ENCODE assay signal across 26 mouse cellular contexts in the genomic region with DNA sequence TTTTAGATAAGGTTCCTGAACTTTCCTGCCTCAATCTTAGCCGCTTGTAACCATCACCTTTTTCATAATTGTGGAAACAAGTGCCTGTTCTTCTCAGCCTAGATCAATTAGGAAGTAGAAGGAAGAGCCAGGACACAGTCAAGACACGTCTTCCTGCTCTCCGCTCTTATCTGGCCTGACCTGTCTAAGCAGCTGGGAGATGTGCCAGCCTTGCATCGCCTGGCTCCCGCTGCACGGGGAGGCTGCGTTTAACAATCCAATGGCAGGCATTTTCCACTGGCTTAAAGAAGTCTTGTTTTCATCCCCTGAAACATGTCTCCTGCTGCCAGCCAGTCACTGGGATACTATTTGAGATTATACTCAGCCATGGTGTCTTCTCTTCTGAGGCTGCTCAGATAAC.
A peak's percentile ranks its signal among the peaks of the same experiment; 100 is the strongest.
DNase-seq lines count a peak whose midpoint lies in the region; ATAC-seq and TF ChIP-seq lines count a peak whose summit lies in the region.
"Had no signal": no experiment of that assay in that cellular context is flagged by ENCODE, and none has a peak within 500 bp of the region (broad histone marks: within the 10 kb centered on the region; RNA-seq: fewer than 3 reads in every experiment).

No protein-coding gene starts in this region.

- H3K9me3 ChIP-seq in heart, embryonic 12.5 days (replicated peaks) = peaks cover 4% of the 10 kb centered on the region
- H3K9me3 ChIP-seq in hindbrain, postnatal 0 days (ENCODE audit: low read length) = no peaks in the 10 kb centered on the region
- no peaks in the 10 kb centered on the region for H3K9me3 ChIP-seq in hindbrain, embryonic 16.5 days (ENCODE audit: control insufficient read depth, low read length)
- peaks cover 1% of the 10 kb centered on the region; the same call in 1 of the 2 replicates for H3K9me3 ChIP-seq in heart, postnatal 0 days (replicated peaks; ENCODE audit: control insufficient read depth, low read length)
- H3K9me3 ChIP-seq in kidney, embryonic 14.5 days (ENCODE audit: control insufficient read depth, low read length) = no peaks in the 10 kb centered on the region
- H3K9me3 ChIP-seq: embryonic facial prominence, embryonic 10.5 days; limb, embryonic 10.5 days; liver, embryonic 15.5 days; stomach, embryonic 15.5 days had no signal

- no peak overlapping the region for H3K4me2 ChIP-seq in heart, embryonic 12.5 days
- no peak overlapping the region for H3K4me2 ChIP-seq in hindbrain, postnatal 0 days (ENCODE audit: low read depth, low read length)
- no peak overlapping the region for H3K4me2 ChIP-seq in hindbrain, embryonic 16.5 days (ENCODE audit: low read length)
- H3K4me2 ChIP-seq in heart, postnatal 0 days (ENCODE audit: low read depth, low read length) = no peak overlapping the region
- H3K4me2 ChIP-seq in kidney, embryonic 14.5 days (replicated peaks; ENCODE audit: low read depth, low read length) = no peak overlapping the region
- H3K4me2 ChIP-seq: hindbrain, embryonic 12.5 days; liver, embryonic 15.5 days; stomach, embryonic 15.5 days had no signal

- WGBS in heart, embryonic 12.5 days = 34% methylated on average over 7 of the region's 7 CpGs
- WGBS in hindbrain, postnatal 0 days = 43% methylated on average over 7 of the region's 7 CpGs
- WGBS in hindbrain, embryonic 16.5 days = 64% methylated on average over 7 of the region's 7 CpGs
- 12% methylated on average over 7 of the region's 7 CpGs for WGBS in heart, postnatal 0 days
- 81% methylated on average over 7 of the region's 7 CpGs for WGBS in kidney, embryonic 14.5 days

- peaks cover 10% of the 10 kb centered on the region for H3K4me1 ChIP-seq in heart, embryonic 12.5 days (replicated peaks)
- H3K4me1 ChIP-seq in hindbrain, postnatal 0 days (ENCODE audit: insufficient read depth, low read length) = no peaks in the 10 kb centered on the region
- H3K4me1 ChIP-seq in hindbrain, embryonic 16.5 days (ENCODE audit: control insufficient read depth, insufficient read depth, low read depth, low read length) = no peaks in the 10 kb centered on the region
- no peaks in the 10 kb centered on the region for H3K4me1 ChIP-seq in heart, postnatal 0 days (ENCODE audit: control insufficient read depth, insufficient read depth)
- H3K4me1 ChIP-seq in kidney, embryonic 14.5 days (ENCODE audit: control insufficient read depth, insufficient read depth, low read length) = no peaks in the 10 kb centered on the region
- H3K4me1 ChIP-seq: embryonic facial prominence, embryonic 10.5 days; forebrain, embryonic 10.5 days; hindbrain, embryonic 12.5 days; limb, embryonic 10.5 days; liver, embryonic 15.5 days; midbrain, embryonic 10.5 days; stomach, embryonic 15.5 days had no signal

- peak; percentile 54 for DNase-seq in heart, adult 11 months
- DNase-seq in hindbrain, postnatal 0 days (ENCODE audit: low spot score) = peak; percentile 23
- peak; percentile 57 for DNase-seq in MN1 (ENCODE audit: low spot score)
- DNase-seq in heart, postnatal 0 days (ENCODE audit: low spot score) = peak; percentile 33
- DNase-seq: adrenal gland, postnatal 36 days; cerebellum, adult 18-20 months; gastrocnemius, postnatal 10 days; kidney, adult 18-20 months; kidney, postnatal 10 days; liver; thymus, adult 2 months had no signal

- no peak overlapping the region for H3K4me3 ChIP-seq in heart, embryonic 12.5 days
- H3K4me3 ChIP-seq in hindbrain, postnatal 0 days (ENCODE audit: low read length) = no peak overlapping the region
- H3K4me3 ChIP-seq in hindbrain, embryonic 16.5 days (ENCODE audit: low read length) = no peak overlapping the region
- H3K4me3 ChIP-seq in heart, postnatal 0 days (ENCODE audit: low read depth, low read length) = no peak overlapping the region
- H3K4me3 ChIP-seq in kidney, embryonic 14.5 days (ENCODE audit: low read length) = no peak overlapping the region
- H3K4me3 ChIP-seq: embryonic facial prominence, embryonic 10.5 days; forebrain, embryonic 10.5 days; hindbrain, embryonic 12.5 days; left cerebral cortex, adult 2 months; limb, embryonic 10.5 days; liver, embryonic 15.5 days; midbrain, embryonic 10.5 days; stomach, embryonic 15.5 days had no signal

- H3K9ac ChIP-seq in heart, embryonic 12.5 days = no peak overlapping the region
- H3K9ac ChIP-seq in hindbrain, postnatal 0 days (replicated peaks; ENCODE audit: low read length) = no peak overlapping the region
- no peak overlapping the region for H3K9ac ChIP-seq in hindbrain, embryonic 16.5 days (ENCODE audit: low read depth, low read length)
- H3K9ac ChIP-seq in heart, postnatal 0 days (replicated peaks; ENCODE audit: low read depth, low read length) = no peak overlapping the region
- H3K9ac ChIP-seq in kidney, embryonic 14.5 days (ENCODE audit: low read depth, low read length) = no peak overlapping the region
- H3K9ac ChIP-seq: hindbrain, embryonic 12.5 days; liver, embryonic 15.5 days; stomach, embryonic 15.5 days had no signal

- TF ChIP-seq EP300 in heart, postnatal 0 days (IDR thresholded peaks at IDR 0.05; ENCODE audit: low read depth) = no peak

- no peak for ATAC-seq in heart, embryonic 12.5 days (ENCODE audit: insufficient number of reproducible peaks, low FRiP score)
- no peak for ATAC-seq in hindbrain, postnatal 0 days
- no peak for ATAC-seq in hindbrain, embryonic 16.5 days
- ATAC-seq in heart, postnatal 0 days (ENCODE audit: insufficient read depth, low read depth) = no peak
- no peak for ATAC-seq in kidney, embryonic 14.5 days (ENCODE audit: low FRiP score, low TSS enrichment)
- ATAC-seq: forebrain, embryonic 16.5 days; inflammation-experienced regulatory T-cells, adult 6 months; Patski had no signal

- H3K27ac ChIP-seq in heart, embryonic 12.5 days (ENCODE audit: poor library complexity, severe bottlenecking) = no peak overlapping the region
- H3K27ac ChIP-seq in hindbrain, postnatal 0 days = no peak overlapping the region
- H3K27ac ChIP-seq in hindbrain, embryonic 16.5 days (ENCODE audit: low read depth, low read length) = no peak overlapping the region
- H3K27ac ChIP-seq in heart, postnatal 0 days (ENCODE audit: low read depth) = no peak overlapping the region
- no peak overlapping the region for H3K27ac ChIP-seq in kidney, embryonic 14.5 days (ENCODE audit: low read depth, low read length)
- H3K27ac ChIP-seq: embryonic facial prominence, embryonic 10.5 days; forebrain, embryonic 10.5 days; hindbrain, embryonic 12.5 days; left cerebral cortex, adult 2 months; limb, embryonic 10.5 days; liver, embryonic 15.5 days; macrophage; midbrain, embryonic 10.5 days; stomach, embryonic 15.5 days had no signal

- no peaks in the 10 kb centered on the region for H3K36me3 ChIP-seq in heart, embryonic 12.5 days
- H3K36me3 ChIP-seq in hindbrain, postnatal 0 days (ENCODE audit: insufficient read depth, low read length) = no peaks in the 10 kb centered on the region
- H3K36me3 ChIP-seq in hindbrain, embryonic 16.5 days (ENCODE audit: control insufficient read depth, insufficient read depth, low read length) = no peaks in the 10 kb centered on the region
- no peaks in the 10 kb centered on the region for H3K36me3 ChIP-seq in heart, postnatal 0 days (replicated peaks; ENCODE audit: control insufficient read depth, insufficient read depth, low read length)
- H3K36me3 ChIP-seq in kidney, embryonic 14.5 days (ENCODE audit: control insufficient read depth, insufficient read depth, low read length) = no peaks in the 10 kb centered on the region
- H3K36me3 ChIP-seq: embryonic facial prominence, embryonic 10.5 days; forebrain, embryonic 10.5 days; hindbrain, embryonic 12.5 days; limb, embryonic 10.5 days; liver, embryonic 15.5 days; midbrain, embryonic 10.5 days; stomach, embryonic 15.5 days had no signal

- no peak for TF ChIP-seq CTCF in hindbrain, postnatal 0 days (IDR thresholded peaks at IDR 0.05; ENCODE audit: low read depth)
- no peak for TF ChIP-seq CTCF in heart, postnatal 0 days (IDR thresholded peaks at IDR 0.05; ENCODE audit: low read depth)

- H3K27me3 ChIP-seq in heart, embryonic 12.5 days (replicated peaks) = no peaks in the 10 kb centered on the region
- no peaks in the 10 kb centered on the region for H3K27me3 ChIP-seq in hindbrain, postnatal 0 days (ENCODE audit: insufficient read depth, low read length)
- no peaks in the 10 kb centered on the region for H3K27me3 ChIP-seq in hindbrain, embryonic 16.5 days (replicated peaks; ENCODE audit: control insufficient read depth, insufficient read depth, low read length)
- no peaks in the 10 kb centered on the region for H3K27me3 ChIP-seq in heart, postnatal 0 days (ENCODE audit: control insufficient read depth, insufficient read depth, low read length)
- H3K27me3 ChIP-seq in kidney, embryonic 14.5 days (ENCODE audit: control insufficient read depth, insufficient read depth, low read length) = no peaks in the 10 kb centered on the region
- H3K27me3 ChIP-seq: hindbrain, embryonic 12.5 days; liver, embryonic 15.5 days; Patski; stomach, embryonic 15.5 days had no signal
